Mouse (Mus musculus): ENCODE results near the gene Fam173a. TPM values are rescaled to one million over a fixed set of nuclear protein-coding genes. Genes with fewer than 3 reads are reported as not detected.

Fam173a gene
- polyA plus RNA-seq, 1 experiment = 149 TPM

- peak overlapping the region; percentile 69 for H3K4me3 ChIP-seq (replicated peaks; ENCODE audit: control insufficient read depth, low read depth, low read length)
- no peak for TF ChIP-seq CTCF (IDR thresholded peaks at IDR 0.05; ENCODE audit: control insufficient read depth, insufficient read depth, low read length)
- WGBS = 51% methylated on average over 21 of the region's 21 CpGs
- H3K4me1 ChIP-seq (ENCODE audit: control insufficient read depth, insufficient read depth, low read length) = peaks cover 7% of the 10 kb centered on the region; the same call in 1 of the 2 replicates
- no peak overlapping the region; the same call in 1 of the 2 replicates for H3K27ac ChIP-seq (ENCODE audit: control insufficient read depth, insufficient read depth, low read depth, low read length, poor library complexity)
These were observed 39.0 kb upstream of the Fam173a start for GRCm38 (mm10) chr17:25831451-25832281.

- no peak for TF ChIP-seq POLR2A (IDR thresholded peaks at IDR 0.05; ENCODE audit: borderline replicate concordance, control insufficient read depth, low read depth, low read length)
- no peak for TF ChIP-seq CTCF (IDR thresholded peaks at IDR 0.05; ENCODE audit: control insufficient read depth, insufficient read depth, low read length)
- Histone ChIP-seq H3K4me1 (ENCODE audit: control insufficient read depth, insufficient read depth, low read length) (peaks cover 7% of the 10 kb centered on the region; the same call in 1 of the 2 replicates), H3K4me3 (replicated peaks; ENCODE audit: control insufficient read depth, low read depth, low read length) (no peak overlapping the region), H3K27ac (ENCODE audit: control insufficient read depth, insufficient read depth, low read depth, low read length, poor library complexity) (no peak overlapping the region)
- WGBS = 88% methylated on average over 14 of the region's 14 CpGs
These were observed 38.2 kb upstream of the Fam173a start for GRCm38 (mm10) chr17:25830806-25831431.

- H3K27ac ChIP-seq (ENCODE audit: control insufficient read depth, insufficient read depth, low read depth, low read length, poor library complexity) = no peak overlapping the region
- TF ChIP-seq CTCF (IDR thresholded peaks at IDR 0.05; ENCODE audit: control insufficient read depth, insufficient read depth, low read length) = no peak
- peaks cover 7% of the 10 kb centered on the region; the same call in 1 of the 2 replicates for H3K4me1 ChIP-seq (ENCODE audit: control insufficient read depth, insufficient read depth, low read length)
- 81% methylated on average over 4 of the region's 4 CpGs for WGBS
- H3K4me3 ChIP-seq (replicated peaks; ENCODE audit: control insufficient read depth, low read depth, low read length) = no peak overlapping the region
These were observed 37.6 kb upstream of the Fam173a start for GRCm38 (mm10) chr17:25830200-25830753.

GRCm38 (mm10) chr17:25829558-25830017 is 36.9 kb upstream of the Fam173a start:
- H3K27ac ChIP-seq (ENCODE audit: control insufficient read depth, insufficient read depth, low read depth, low read length, poor library complexity) = peak overlapping the region; percentile 20; the same call in 1 of the 2 replicates
- WGBS = 48% methylated on average over 8 of the region's 8 CpGs
- peak overlapping the region; percentile 80 for H3K4me3 ChIP-seq (replicated peaks; ENCODE audit: control insufficient read depth, low read depth, low read length)
- peaks cover 7% of the 10 kb centered on the region; the same call in 1 of the 2 replicates for H3K4me1 ChIP-seq (ENCODE audit: control insufficient read depth, insufficient read depth, low read length)
- TF ChIP-seq POLR2A (IDR thresholded peaks at IDR 0.05; ENCODE audit: borderline replicate concordance, control insufficient read depth, low read depth, low read length) = no peak
- no peak for TF ChIP-seq CTCF (IDR thresholded peaks at IDR 0.05; ENCODE audit: control insufficient read depth, insufficient read depth, low read length)

GRCm38 (mm10) chr17:25828712-25829557 is 36.2 kb upstream of the Fam173a start, which contains the start of gene Jmjd8:
Gene Jmjd8 (plus strand): TSS chr17:25828867.
- Histone ChIP-seq H3K27ac (ENCODE audit: control insufficient read depth, insufficient read depth, low read depth, low read length, poor library complexity) (peak within 1 kb of the TSS; percentile 20; the same call in 1 of the 2 replicates), H3K4me3 (replicated peaks; ENCODE audit: control insufficient read depth, low read depth, low read length) (peak within 1 kb of the TSS; percentile 80), H3K4me1 (ENCODE audit: control insufficient read depth, insufficient read depth, low read length) (peaks cover 12% of the 10 kb centered on the region)
- WGBS = 1% methylated on average over 32 of the region's 32 CpGs
- TF ChIP-seq CTCF (IDR thresholded peaks at IDR 0.05; ENCODE audit: control insufficient read depth, insufficient read depth, low read length) (peak; percentile 30; the same call in 1 of the 2 replicates), POLR2A (IDR thresholded peaks at IDR 0.05; ENCODE audit: borderline replicate concordance, control insufficient read depth, low read depth, low read length) (peak; percentile 55; the same call in 1 of the 2 replicates)

GRCm38 (mm10) chr17:25828223-25828594 is 35.5 kb upstream of the Fam173a start:
- WGBS = 85% methylated on average over 8 of the region's 8 CpGs
- Histone ChIP-seq H3K4me3 (replicated peaks; ENCODE audit: control insufficient read depth, low read depth, low read length) (peak overlapping the region; percentile 80), H3K27ac (ENCODE audit: control insufficient read depth, insufficient read depth, low read depth, low read length, poor library complexity) (no peak overlapping the region), H3K4me1 (ENCODE audit: control insufficient read depth, insufficient read depth, low read length) (peaks cover 13% of the 10 kb centered on the region)
- TF ChIP-seq POLR2A (IDR thresholded peaks at IDR 0.05; ENCODE audit: borderline replicate concordance, control insufficient read depth, low read depth, low read length) (no peak), CTCF (IDR thresholded peaks at IDR 0.05; ENCODE audit: control insufficient read depth, insufficient read depth, low read length) (no peak)

- H3K27ac ChIP-seq (ENCODE audit: control insufficient read depth, insufficient read depth, low read depth, low read length, poor library complexity) = no peak overlapping the region
These were observed 35.0 kb upstream of the Fam173a start for GRCm38 (mm10) chr17:25827546-25828222.

More at GRCm38 (mm10) chr17:25827546-25828222, 35.0 kb upstream of the Fam173a start:
- TF ChIP-seq POLR2A (IDR thresholded peaks at IDR 0.05; ENCODE audit: borderline replicate concordance, control insufficient read depth, low read depth, low read length) = no peak
- no peak for TF ChIP-seq CTCF (IDR thresholded peaks at IDR 0.05; ENCODE audit: control insufficient read depth, insufficient read depth, low read length)
- 92% methylated on average over 22 of the region's 22 CpGs for WGBS
- Histone ChIP-seq H3K4me3 (replicated peaks; ENCODE audit: control insufficient read depth, low read depth, low read length) (no peak overlapping the region), H3K4me1 (ENCODE audit: control insufficient read depth, insufficient read depth, low read length) (peaks cover 13% of the 10 kb centered on the region)
